Mouse (Mus musculus) intestine, embryonic 14.5 days (tissue): ENCODE data around the gene Nkrf. TPM values are rescaled to one million over a fixed set of nuclear protein-coding genes. Genes with fewer than 3 reads are reported as not detected.

ENCODE experiments used
- ATAC-seq: fragments of 200-750 bp; cut with Nextera tagmentation; replicated peaks from 2 replicates; pipeline ENCODE4 v1.8.0; 2017; ENCODE audit warnings: low read depth, moderate number of reproducible peaks, moderate TSS enrichment, moderate library complexity; ENCODE audit not compliant: low FRiP score, low TSS enrichment
- DNase-seq: peaks from one replicate; pipeline ENCODE4 v3.0.0-alpha.2; 2018; ENCODE audit warnings: low spot score
- H3K27ac ChIP-seq: fragments of 300-500 bp; sonication (generic); 2 replicates; pipeline ENCODE4 v1.5.1; 2014; ENCODE audit warnings: low read depth, mild to moderate bottlenecking, control low read depth
- H3K27me3 ChIP-seq: fragments of 300-500 bp; sonication (generic); replicated peaks from 2 replicates; pipeline ENCODE4 v1.6.1; 2014; ENCODE audit warnings: low read length, control low read depth; ENCODE audit not compliant: control insufficient read depth, insufficient read depth
- H3K36me3 ChIP-seq: fragments of 300-500 bp; sonication (generic); 2 replicates; pipeline ENCODE4 v1.6.1; 2014; ENCODE audit warnings: low read length, control low read depth; ENCODE audit not compliant: control insufficient read depth, insufficient read depth
- H3K4me1 ChIP-seq: fragments of 300-500 bp; sonication (generic); replicated peaks from 2 replicates; pipeline ENCODE4 v1.6.1; 2014; ENCODE audit warnings: low read length, control low read depth, mixed read lengths; ENCODE audit not compliant: control insufficient read depth, insufficient read depth
- H3K4me2 ChIP-seq: fragments of 300-500 bp; sonication (generic); 2 replicates; pipeline ENCODE4 v1.6.1; 2014; ENCODE audit warnings: low read length
- H3K4me3 ChIP-seq: fragments of 300-500 bp; sonication (generic); 2 replicates; pipeline ENCODE4 v1.5.1; 2014; ENCODE audit warnings: low read depth, low read length, control low read depth, mixed read lengths
- H3K9ac ChIP-seq: fragments of 300-500 bp; sonication (generic); 2 replicates; pipeline ENCODE4 v1.6.1; 2014; ENCODE audit warnings: mild to moderate bottlenecking, low read length
- H3K9me3 ChIP-seq: fragments of 300-500 bp; sonication (generic); 2 replicates; pipeline ENCODE4 v1.6.1; 2016; ENCODE audit warnings: low read length, control low read depth; ENCODE audit not compliant: control insufficient read depth
- WGBS: fragments of 180-500 bp; shearing (Covaris S2); extraction: QIAGEN DNeasy Blood & Tissue Kit; methylation state at CpG from one replicate; pipeline ENCODE4 v1.1.7; 2014; 5-methylcytosine and 5-hydroxymethylcytosine counted together
- polyA plus RNA-seq: library from polyadenylated mRNA; unstranded; fragments of >200 nt; fragmentation: Nextera tagmentation; extraction: Ambion mirVana; gene quantifications from 2 replicates; pipeline ENCODE4 v1.2.1, GENCODE M21; 2014

Gene Nkrf
- polyA plus RNA-seq, 1 experiment from 2014 or later, result 3.6 TPM

GRCm38 (mm10) chrX:36839391-36839790 is 63.3 kb downstream of the Nkrf start:
- H3K4me2 ChIP-seq, result no peak overlapping the region
- ATAC-seq, result no peak
- H3K27me3 ChIP-seq, result no peaks in the 10 kb centered on the region
- H3K36me3 ChIP-seq, result no peaks in the 10 kb centered on the region
- DNase-seq, result no peak
- no peak overlapping the region for H3K4me3 ChIP-seq
- WGBS, result 73% methylated on average over 7 of the region's 7 CpGs
- no peaks in the 10 kb centered on the region for H3K9me3 ChIP-seq
- H3K27ac ChIP-seq, result no peak overlapping the region
- H3K4me1 ChIP-seq, result no peaks in the 10 kb centered on the region
- H3K9ac ChIP-seq, result no peak overlapping the region

Other genes starting within 250 kb of the Nkrf start
- 1.5 and 2.3 TPM in 2 replicates for gene Slc25a43, start 159.2 kb downstream of the Nkrf start, polyA plus RNA-seq
- gene Slc25a5, start 107.2 kb downstream of the Nkrf start, polyA plus RNA-seq, result 766 and 827 TPM in 2 replicates
- 114 and 117 TPM in 2 replicates for gene Ube2a, start 29.0 kb downstream of the Nkrf start, polyA plus RNA-seq
- gene C330007P06Rik, start 28.8 kb downstream of the Nkrf start, polyA plus RNA-seq, result 30.7 and 32.5 TPM in 2 replicates
- 19.9 and 21.3 TPM in 2 replicates for gene Sept6, start 88.9 kb upstream of the Nkrf start, polyA plus RNA-seq
- gene Sowahd, start 145.9 kb upstream of the Nkrf start, polyA plus RNA-seq, result 0.11 TPM in 1 of 2 replicates, not detected in the other
- 637 and 732 TPM in 2 replicates for gene Rpl39, start 182.5 kb upstream of the Nkrf start, polyA plus RNA-seq
- 16.7 and 18.6 TPM in 2 replicates for gene Upf3b, start 207.4 kb upstream of the Nkrf start, polyA plus RNA-seq
- 15.1 and 16.4 TPM in 2 replicates for gene Nkap, start 223.9 kb upstream of the Nkrf start, polyA plus RNA-seq